Mouse (Mus musculus): ENCODE measurements around the gene Wdr61.

The Wdr61 gene

DNA sequence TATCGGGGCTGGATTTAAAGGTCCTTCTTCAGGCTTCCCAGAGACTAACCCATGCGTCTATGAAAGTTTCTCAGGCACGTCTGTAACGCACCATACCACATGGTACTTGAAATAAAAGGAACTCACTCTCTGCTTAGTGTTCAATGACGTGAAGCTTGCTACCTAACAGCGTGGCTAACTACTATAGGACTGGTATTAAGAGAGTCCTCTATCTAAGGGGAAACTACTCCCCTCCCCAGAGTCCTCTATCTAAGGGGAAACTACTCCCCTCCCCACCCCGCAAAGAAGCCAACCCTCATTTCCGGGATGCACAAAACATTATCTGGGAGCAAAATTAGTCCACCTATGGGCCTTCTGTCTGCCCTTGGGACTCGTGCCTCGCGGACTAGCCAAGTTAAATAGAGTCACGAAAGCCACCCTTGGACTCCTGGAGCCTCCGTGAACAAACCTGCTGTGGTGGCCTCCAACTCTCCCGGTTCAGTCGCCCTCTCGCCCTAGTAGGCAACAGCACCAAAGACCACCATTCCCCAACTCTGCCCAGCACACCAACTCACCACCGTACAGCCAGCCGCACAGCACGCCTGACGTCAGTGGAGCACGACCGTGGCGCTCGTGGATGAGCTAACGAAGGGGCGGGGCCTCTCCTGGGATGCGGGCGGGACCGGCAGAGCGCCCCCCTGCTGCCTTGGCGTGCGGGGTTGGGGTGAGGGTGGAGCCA, at the start of gene Wdr61:
Gene Wdr61, minus strand, starts transcription at position 599 of the 718 bp plus-strand sequence.
- DNase-seq (ENCODE audit: extremely low read depth, insufficient read length, low spot score): peak; percentile 95

DNA sequence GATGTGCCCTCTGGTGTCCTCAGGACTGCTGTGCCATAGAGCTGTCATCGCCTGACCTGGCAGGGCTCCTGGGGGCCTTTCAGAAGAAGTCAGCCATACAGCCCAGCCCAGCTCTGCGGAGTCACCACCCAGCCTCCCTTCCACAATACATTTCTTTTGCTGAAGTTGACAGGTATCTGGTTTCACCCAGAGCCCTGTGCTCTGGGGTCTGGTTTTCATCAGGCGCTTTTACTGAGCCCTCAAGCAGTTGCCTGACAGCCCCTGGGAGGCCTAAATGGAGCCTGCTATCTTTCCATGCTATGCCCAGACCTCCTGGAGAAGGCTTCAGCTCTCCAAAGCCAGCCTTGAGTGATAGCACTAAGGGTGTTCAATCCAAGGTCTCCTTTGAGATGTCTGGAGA, 49.7 kb upstream of the Wdr61 start:
- no peak for DNase-seq (ENCODE audit: extremely low read depth, insufficient read length, low spot score)

DNA sequence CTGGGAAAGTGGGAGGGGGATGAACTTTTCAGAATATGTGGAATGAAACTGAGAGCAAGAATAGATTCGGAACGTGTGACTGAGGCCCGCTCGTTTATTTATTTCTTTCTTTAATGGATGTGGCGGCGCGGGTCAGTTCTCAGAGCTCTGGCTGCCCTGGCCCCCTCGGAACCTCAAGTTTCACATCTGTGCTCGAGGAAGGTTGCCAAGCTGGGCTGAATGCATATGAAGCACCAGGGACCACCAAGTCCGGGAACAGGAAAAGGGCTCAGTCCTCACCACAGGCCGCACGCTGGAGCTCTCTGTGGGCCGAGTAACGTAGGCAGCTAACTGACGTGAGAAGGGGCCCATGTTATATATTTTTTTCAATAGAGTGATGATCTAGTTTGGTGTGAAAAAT, 48.2 kb upstream of the Wdr61 start:
- DNase-seq (ENCODE audit: extremely low read depth, insufficient read length, low spot score): no peak

DNA sequence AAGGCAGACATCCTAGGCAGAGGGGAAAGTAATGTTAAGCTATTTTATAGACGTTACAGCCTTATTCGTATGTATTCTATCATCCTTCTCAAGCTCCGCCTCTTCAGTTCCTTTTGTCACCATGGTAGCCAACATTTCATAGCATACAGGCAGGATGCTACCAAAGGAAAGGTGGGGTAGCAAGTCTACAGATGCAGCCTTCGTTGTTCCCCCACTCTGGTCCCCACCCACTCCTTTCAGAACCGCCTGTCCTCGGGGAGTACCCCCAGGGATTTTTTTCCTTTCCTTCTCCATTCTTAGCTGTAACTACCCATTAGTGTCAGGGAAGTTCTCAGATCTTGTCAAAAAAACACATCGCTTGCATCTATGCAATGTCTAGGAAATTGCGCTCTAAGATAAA, 45.0 kb upstream of the Wdr61 start:
- no peak for DNase-seq (ENCODE audit: extremely low read depth, insufficient read length, low spot score)

DNA sequence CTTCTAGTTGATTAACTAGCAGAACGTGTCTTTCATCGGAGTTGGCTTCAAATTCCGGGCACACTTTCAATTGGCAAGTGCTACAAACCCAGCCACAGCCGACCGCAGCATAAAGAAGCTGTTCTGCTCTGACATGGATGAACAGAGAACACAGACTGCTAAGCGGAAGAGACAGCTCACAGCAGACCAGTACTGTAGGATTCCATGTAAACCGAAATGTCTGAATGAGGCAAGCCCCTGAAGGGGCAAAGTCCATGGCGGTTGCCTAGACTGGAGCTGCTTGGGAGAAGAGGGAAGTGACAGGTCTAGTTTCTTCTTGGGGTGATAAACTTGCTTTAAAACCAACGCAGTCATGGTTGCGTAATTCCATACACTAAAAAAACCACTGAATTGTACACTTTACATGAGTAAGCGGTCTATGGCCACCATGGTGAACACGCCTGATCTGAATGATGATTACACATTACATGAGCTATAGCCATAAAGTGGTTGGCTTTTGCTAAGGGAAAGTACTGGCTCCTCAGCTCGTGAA, 42.2 kb upstream of the Wdr61 start:
- no peak for DNase-seq (ENCODE audit: extremely low read depth, insufficient read length, low spot score)

DNA sequence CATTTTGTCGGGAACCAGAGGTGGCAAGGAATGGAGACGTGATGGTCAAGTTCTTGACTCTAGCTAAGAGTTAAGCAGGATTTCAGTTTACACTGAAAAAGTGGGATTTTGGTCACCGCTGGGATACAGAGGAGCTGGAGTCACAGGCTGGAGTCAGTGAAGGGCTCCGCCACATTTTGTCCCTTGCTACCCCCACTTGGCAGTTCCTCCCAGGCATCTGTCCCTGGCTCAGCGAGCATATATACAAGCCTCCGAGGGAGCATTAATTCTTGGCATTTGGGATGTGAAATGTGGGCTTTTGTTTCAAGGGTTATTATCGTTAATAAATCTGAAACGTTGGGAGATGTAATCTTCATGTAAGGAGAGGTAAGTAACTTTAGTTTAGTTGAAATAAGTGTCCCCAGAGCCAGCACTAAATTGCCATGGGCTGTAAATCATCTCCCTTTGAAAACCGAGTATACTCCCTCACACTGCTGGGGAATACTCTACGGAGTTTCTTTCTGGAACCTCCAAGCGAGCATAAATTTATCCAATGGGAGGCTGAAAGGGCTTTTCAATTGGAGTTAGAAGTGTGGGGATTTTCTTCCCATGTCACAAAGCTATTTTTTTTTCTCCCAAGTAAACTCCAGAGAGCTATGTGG, 35.9 kb upstream of the Wdr61 start:
- DNase-seq (ENCODE audit: extremely low read depth, insufficient read length, low spot score): no peak

DNA sequence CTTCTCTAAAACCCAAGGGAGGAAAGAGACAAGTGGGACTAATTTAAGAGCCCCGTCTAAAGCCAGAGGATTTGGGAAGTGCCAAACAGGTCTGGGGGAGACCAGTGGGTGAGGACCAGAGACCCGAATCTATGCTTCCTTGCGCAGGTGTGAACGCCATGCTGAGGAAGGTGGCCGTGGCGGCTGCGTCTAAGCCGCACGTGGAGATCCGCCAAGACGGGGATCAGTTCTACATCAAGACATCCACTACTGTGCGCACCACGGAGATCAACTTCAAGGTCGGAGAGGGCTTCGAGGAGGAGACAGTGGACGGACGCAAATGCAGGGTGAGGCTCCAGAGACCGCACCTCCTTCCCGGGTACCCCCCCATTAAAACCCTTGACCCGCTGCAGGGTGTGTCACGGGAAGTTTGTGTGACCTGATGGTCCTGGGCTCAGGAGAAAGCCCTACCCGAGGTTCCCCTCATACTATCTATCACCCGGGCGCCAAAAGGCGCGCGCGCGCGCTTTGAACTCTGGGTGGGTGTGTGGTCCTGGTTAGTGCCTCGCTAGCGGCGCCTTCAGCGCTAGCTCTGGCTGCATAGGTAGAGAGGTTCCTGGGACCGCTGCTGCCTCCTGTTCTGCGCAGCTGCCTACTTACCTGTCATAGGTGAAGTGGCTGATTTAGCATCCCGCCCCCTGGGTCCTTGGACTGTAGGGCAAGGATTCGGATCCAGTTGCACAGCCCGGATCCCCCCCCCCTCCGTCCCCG, 31.2 kb upstream of the Wdr61 start:
- no peak for DNase-seq (ENCODE audit: extremely low read depth, insufficient read length, low spot score)

DNA sequence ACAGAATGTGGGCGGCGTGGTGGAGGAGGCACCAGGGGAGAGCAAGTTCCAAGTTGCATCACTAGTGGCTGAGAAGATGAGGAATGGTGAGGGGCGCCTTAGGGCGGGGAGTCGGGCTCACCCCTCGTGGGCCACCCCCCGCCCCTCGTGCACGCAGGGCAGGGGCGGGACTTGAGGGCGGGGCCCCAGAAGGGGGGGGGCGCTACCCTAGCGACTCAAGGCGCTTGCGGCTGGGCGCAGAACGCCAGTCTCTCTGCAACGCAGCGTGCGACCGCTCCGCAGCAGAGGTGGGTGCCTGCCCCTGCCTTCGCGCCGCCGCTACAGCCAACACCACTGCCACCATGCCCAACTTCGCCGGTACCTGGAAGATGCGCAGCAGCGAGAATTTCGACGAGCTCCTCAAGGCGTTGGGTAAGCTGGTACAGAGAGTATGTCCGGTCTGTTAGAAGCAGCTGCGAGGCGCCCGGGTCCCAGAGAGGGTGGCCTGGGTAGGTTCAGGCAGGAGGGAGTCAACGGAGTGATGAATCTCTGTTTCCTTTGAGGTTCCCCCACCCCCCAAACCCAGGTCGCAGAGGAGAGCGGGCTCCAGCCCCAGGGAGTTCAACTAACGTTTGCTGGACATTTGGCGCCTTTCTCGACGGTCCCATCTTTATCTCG, 30.4 kb upstream of the Wdr61 start, which contains the start of gene Crabp1:
Gene Crabp1, plus strand, starts transcription at position 188 of the 657 bp plus-strand sequence.
- no peak for DNase-seq (ENCODE audit: extremely low read depth, insufficient read length, low spot score)

DNA sequence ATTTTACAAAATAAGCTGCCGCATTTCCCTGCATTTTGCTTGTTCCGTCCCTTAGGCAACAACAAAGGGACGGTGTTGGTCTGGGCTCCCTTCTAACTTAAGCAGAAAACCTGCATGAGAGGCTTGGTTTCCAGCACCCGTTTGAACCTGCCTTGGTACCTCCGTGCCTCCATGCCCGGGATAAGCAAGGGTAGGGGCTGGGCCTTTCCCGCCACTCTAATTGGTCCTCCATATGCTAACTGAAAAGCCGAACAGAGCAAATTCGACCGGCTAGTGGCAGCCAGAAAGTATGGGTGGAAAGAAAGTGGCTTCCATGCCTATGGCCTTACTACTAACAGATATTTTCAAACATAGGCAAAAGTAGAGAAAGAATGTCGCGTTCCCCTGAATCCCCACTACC, 29.8 kb upstream of the Wdr61 start:
- DNase-seq (ENCODE audit: extremely low read depth, insufficient read length, low spot score): no peak

DNA sequence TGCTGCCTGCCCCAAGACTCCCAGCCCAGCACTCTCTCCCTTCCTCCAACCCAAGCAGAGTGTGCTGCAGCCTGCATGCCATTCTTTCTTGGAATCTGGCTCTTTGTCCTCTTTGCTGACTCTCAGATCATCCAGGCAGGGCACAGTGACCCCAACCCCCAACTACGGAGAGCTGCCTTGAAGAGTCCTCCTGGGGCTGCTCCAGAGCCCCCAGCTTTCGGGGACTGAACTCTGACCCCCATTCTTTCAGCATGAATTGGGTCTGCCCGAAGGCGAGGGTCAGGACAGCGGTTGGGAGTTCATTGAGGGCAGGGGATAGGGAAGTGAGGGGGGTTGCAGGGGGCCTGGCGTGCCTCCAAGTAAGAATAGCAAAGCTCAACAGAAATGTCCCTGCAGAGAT, 25.3 kb upstream of the Wdr61 start:
- DNase-seq (ENCODE audit: extremely low read depth, insufficient read length, low spot score): no peak

DNA sequence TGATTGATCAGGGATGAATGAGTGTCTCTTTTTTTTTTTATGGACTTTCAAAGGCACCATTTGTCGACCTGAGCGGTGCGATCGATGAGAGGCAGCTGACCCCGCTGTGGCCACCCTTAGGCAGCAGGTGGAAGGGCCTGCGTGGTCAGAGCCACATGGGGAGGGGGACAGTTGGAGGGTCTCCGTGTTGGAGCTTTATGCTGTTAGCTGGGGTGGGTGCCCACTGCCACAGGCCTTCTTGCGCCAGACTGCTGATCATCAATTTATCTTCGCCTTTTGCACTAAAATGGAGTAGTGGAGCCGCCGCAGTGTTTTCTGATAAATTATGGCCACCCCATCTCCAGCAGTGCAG, 18.6 kb upstream of the Wdr61 start:
- DNase-seq (ENCODE audit: extremely low read depth, insufficient read length, low spot score): no peak

DNA sequence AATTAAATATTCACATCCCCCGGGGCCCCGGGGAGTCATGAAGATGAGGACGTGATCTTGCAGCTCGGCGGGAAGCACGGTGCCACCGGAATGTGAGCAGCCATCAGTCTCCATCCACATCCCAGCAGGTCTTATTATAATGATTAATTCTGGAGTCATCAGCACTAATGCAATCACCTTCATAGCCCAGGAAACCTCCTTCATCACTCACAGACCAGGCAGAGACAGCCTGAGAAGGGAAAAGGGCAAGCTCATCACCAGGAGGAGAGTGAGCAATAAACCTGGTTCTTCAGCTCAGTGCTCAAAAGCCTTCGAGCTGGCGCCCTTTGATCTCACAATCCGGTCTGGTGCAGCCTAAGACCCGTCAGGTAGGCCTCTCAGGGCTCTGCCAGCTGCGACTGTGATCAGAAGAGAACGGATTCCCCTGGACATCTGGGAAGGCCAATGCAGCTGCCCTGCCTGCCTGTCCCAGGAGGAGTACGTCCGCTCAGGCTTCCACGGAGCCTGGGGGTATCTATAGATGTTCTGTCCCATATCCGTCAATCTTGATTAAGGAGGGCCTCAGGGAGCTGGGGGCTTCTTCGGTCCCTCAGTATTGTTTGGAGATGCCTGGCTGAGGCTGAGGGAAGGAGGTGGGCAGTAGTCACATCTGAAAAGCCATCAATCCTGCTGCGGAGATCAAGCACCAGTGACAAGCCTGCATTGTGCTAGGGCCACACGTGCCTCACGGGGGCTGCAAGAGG, 18.1 kb upstream of the Wdr61 start:
- no peak for DNase-seq (ENCODE audit: extremely low read depth, insufficient read length, low spot score)

DNA sequence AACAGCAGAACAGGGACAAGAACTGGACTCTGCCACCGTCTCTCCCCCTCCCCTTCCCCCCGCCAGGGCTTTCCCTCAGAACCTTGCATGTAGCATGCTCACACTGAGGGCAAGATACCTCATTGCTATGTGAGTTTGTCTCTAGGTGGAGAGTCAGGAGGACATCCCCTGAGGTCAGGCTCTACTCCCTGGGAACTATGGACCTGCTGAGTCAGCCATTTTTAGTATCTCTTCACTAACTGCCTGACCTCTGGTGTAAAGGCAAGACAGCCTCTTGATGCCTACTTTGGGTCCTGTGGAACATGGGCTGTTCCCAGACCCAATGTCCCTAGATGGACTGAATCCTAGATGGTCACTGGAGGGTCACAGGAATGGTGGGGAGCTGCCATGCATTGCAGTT, 17.4 kb upstream of the Wdr61 start:
- no peak for DNase-seq (ENCODE audit: extremely low read depth, insufficient read length, low spot score)

DNA sequence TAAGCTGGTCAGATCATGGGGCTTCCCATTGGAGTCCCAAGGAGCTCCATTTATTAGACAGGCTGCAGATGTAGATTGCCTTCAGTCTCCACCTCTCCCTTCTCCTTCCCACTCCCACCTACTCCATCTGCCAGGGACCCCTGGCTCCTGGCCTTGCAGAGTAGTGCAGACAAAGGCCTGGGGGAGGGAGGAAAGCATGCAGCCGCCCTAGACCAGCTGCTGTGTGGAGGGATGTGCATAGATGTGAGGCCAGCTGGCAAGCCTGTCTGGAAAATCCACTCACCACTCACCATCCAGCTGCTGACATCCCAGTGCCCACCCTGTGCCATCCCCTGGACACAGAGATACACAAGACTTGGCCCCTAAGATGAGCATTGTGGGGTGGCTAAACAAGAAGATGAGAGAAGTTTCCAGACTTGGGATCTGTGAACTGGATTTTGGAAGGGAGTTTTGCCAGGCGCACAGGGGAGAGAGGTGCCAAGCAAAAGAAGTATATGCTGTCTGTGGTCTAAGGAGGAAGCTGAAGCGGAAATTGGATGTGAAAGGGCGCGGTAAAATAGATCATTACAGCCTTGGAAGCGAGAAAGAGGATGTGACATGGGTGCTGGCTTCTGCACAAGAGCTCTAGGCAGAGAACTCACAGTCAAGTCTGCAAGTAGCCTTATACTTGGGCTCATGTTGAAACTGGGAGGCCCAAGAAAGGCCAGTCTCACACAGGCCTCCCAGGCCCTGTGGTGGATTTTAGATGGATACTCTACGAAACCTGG, 16.1 kb upstream of the Wdr61 start:
- no peak for DNase-seq (ENCODE audit: extremely low read depth, insufficient read length, low spot score)

DNA sequence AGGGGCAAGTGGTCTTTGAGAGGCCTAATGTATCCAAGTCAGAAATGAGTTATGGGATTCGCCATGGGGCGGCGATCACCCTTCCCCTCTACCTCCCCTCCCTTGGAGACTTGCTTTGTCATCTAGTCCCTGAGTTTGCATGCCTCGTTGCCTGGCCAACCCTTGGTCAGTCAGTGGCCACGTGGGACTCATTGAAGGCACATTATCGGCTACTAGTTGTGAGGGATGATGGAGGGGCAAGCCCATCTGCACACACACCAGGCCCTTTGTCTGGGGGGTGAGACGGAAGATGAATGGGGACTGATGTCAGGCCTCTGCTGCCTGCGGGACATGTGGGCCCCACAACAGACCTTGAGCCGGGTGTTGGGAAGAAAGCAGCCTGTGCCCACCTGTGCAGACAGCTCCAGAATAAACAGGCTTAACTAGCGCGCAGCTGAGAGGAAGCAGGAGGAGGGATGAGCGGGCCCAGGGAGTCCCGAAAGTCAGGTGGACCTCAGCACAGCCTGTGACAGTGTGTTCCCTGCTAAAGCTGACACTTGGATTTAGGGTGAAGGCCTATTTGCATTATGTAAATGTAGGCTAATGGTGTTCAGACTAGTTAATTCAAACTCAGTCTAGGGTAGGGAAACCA, 11.5 kb upstream of the Wdr61 start:
- no peak for DNase-seq (ENCODE audit: extremely low read depth, insufficient read length, low spot score)

DNA sequence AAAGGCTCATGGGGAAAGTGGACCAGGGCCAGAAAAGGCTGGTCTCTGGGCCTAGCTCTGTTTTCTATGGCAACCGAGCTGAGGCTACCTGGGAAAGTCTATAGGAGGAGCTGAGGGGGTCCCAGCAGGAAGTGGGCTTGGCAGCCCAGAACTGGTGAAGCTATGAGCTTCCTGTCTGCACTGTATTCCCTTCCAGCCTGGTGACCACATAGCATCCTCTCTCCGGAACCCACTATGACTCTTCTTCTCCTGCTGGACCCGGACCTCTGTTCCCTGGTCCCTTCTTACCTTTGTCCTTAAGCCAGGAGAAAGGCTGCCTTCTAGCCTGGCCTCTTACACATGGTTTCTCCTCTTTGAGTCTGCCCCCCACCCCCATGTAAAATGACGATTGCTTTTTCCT, 9.6 kb upstream of the Wdr61 start:
- no peak for DNase-seq (ENCODE audit: extremely low read depth, insufficient read length, low spot score)

DNA sequence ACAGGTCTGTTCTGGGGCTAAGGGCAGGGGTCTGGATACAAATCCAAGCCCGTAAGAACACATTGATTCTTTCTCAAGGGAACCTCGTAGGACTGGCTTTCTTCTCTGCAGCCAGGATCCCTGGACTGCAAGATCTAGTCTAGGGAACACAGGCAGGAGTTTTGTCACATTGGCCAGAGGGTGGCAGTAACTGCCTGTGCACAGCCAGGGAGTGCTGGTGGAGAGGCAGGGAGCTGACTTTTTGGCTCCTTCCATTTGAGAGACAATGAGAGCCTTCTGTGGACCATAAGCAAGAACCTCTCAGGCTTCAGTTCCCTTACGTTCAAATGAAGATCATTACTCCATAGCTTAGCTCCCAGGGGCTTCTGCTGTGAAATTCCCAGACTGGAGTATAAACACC, 4.1 kb upstream of the Wdr61 start:
- peak; percentile 48 for DNase-seq (ENCODE audit: extremely low read depth, insufficient read length, low spot score)

DNA sequence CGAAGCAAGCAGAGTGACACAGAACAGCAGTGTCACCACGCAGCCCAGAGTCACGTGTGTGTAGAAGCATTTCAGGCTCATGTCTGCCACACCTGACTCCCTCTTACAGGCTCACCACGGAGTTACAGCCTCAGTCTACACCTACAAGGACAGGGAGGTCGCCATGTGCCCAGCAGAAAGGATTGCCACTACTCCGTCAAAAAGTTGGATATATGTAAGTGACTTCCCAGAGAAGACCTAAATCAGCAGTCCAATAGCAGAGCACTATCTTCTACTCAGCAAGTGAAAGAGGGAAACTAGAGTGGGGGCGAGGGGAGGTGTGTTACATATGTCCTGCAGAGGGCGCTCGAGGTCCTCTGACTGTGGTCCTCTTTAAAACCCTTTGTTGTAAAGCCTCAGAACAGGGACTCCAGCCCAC, 2.0 kb upstream of the Wdr61 start:
- peak; percentile 49 for DNase-seq (ENCODE audit: extremely low read depth, insufficient read length, low spot score)

DNA sequence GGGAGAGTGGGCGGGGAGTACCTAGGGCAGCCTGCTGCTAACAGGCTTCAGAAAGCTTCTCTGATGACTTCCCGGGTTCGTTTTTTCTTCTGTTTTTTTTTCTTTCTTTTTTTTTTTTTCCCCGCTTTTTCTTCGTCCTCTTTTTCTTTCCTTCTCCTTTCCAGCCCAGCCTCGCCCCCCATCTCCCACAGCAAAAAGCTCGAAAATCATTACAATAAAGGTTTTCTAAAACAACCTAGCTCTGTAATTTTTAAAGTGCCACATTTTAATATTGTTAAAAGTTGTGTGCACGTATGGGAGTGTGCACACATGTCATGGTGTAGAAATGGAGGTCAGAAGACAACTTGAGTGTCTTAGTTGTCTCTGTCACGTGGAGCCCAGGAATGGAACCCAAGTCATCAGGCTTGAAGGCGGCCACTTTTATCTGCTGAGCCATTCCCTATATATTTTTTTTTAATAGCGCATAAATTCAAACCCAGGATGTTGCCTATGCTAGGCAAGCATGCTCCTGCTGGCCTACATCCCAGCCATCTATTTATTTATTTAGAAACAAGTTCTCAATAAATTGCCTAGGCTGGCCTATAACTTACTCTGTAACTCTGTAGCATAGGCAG, 427 bp upstream of the Wdr61 start:
- no peak for DNase-seq (ENCODE audit: extremely low read depth, insufficient read length, low spot score)
